Mouse (Mus musculus): ENCODE results near the gene Rhbg.

Gene Rhbg

GRCm38 (mm10) chr3:88200161-88200971, 54.1 kb downstream of the Rhbg start:
- POLR2A ChIA-PET, result interaction anchor here (0.5 to 1.6 kb wide), 25 partner anchors 9 to 1913 kb away, joined by 3 to 5 read pairs (median 3); partner anchors contain the start of genes Cct3 (in 1 of the 4) and Tsacc (in 1 of the 4)

GRCm38 (mm10) chr3:88199541-88200110, 54.9 kb downstream of the Rhbg start:
- POLR2A ChIA-PET, result interaction anchor here (0.5 to 1.6 kb wide), 23 partner anchors 9 to 1912 kb away, joined by 3 to 7 read pairs (median 3); partner anchors contain the start of genes Cct3 (in 1 of the 4) and Tsacc (in 1 of the 4)
- CTCF ChIA-PET, result interaction anchor here (0.6 to 1.5 kb wide), 12 partner anchors 10 to 211 kb away, joined by 3 to 8 read pairs (median 4); no protein-coding TSS in a partner anchor

More at GRCm38 (mm10) chr3:88200161-88200971, 54.1 kb downstream of the Rhbg start:
- CTCF ChIA-PET, result interaction anchor here (0.6 to 1.5 kb wide), 13 partner anchors 9 to 210 kb away, joined by 3 to 8 read pairs (median 4); no protein-coding TSS in a partner anchor

- CTCF ChIA-PET, result interaction anchor here in 2 of 4 experiments (0.6 to 1.0 kb wide), 2 partner anchors 9 to 229 kb away, joined by 3 to 9 read pairs; no protein-coding TSS in a partner anchor
- POLR2A ChIA-PET, result interaction anchor here in 2 of 4 experiments (0.8 to 2.3 kb wide), 7 partner anchors 9 to 238 kb away, joined by 3 to 7 read pairs (median 3); no protein-coding TSS in a partner anchor
These were observed 55.9 kb downstream of the Rhbg start for GRCm38 (mm10) chr3:88198505-88199020.

- POLR2A ChIA-PET, result interaction anchor here in 3 of 4 experiments (0.6 to 2.3 kb wide), 10 partner anchors 10 to 237 kb away, joined by 3 to 6 read pairs (median 3); no protein-coding TSS in a partner anchor
- CTCF ChIA-PET, result interaction anchor here in 2 of 4 experiments (0.6 to 1.0 kb wide), 3 partner anchors 9 to 228 kb away, joined by 3 to 9 read pairs (median 3); no protein-coding TSS in a partner anchor
These were observed 56.6 kb downstream of the Rhbg start for GRCm38 (mm10) chr3:88197741-88198504.

All from embryonic stem cell, embryonic (primary cell).